Mouse (Mus musculus) heart, embryonic 10.5 days (tissue): ENCODE measurements around the gene Jtb. TPM values are rescaled to one million over a fixed set of nuclear protein-coding genes. Genes with fewer than 3 reads are reported as not detected.

ENCODE experiments used
- DNase-seq: peaks from one replicate; pipeline ENCODE4 v3.0.0-alpha.2; 2017; ENCODE audit warnings: low spot score
- H3K27ac ChIP-seq: fragments of 300-500 bp; sonication (generic); 2 replicates; pipeline ENCODE4 v1.5.1; 2016; ENCODE audit warnings: mild to moderate bottlenecking
- H3K27me3 ChIP-seq: fragments of 300-500 bp; sonication (generic); 2 replicates; pipeline ENCODE4 v1.6.1; 2016; ENCODE audit warnings: mild to moderate bottlenecking; ENCODE audit not compliant: poor library complexity, insufficient read depth, severe bottlenecking
- H3K36me3 ChIP-seq: fragments of 300-500 bp; sonication (generic); 2 replicates; pipeline ENCODE4 v1.6.1; 2016; ENCODE audit warnings: mild to moderate bottlenecking, moderate library complexity
- H3K4me1 ChIP-seq: fragments of 300-500 bp; sonication (generic); 2 replicates; pipeline ENCODE4 v1.6.1; 2016; ENCODE audit warnings: mild to moderate bottlenecking
- H3K4me3 ChIP-seq: fragments of 300-500 bp; sonication (generic); 2 replicates; pipeline ENCODE4 v1.5.1; 2016; ENCODE audit warnings: mild to moderate bottlenecking, moderate library complexity
- H3K9me3 ChIP-seq: fragments of 300-500 bp; sonication (generic); 2 replicates; pipeline ENCODE4 v1.6.1; 2016; ENCODE audit warnings: mild to moderate bottlenecking, moderate library complexity
- WGBS: fragments of 180-500 bp; shearing (Covaris S2); methylation state at CpG from one replicate; pipeline ENCODE4 v1.1.7; 2016; 5-methylcytosine and 5-hydroxymethylcytosine counted together
- polyA plus RNA-seq: library from polyadenylated mRNA; unstranded; fragments of >200 nt; fragmentation: Nextera tagmentation; extraction: Ambion mirVana; gene quantifications from 2 replicates; pipeline ENCODE4 v1.2.1, GENCODE M21; 2016

Jtb gene
- polyA plus RNA-seq, 1 experiment from 2014 or later, result 92.0 TPM

GRCm38 (mm10) chr3:90268971-90269370 lies 37.6 kb downstream of the Jtb start:
- Histone ChIP-seq H3K9me3 (no peaks in the 10 kb centered on the region), H3K4me3 (no peak overlapping the region), H3K4me1 (peaks cover 31% of the 10 kb centered on the region), H3K27me3 (no peaks in the 10 kb centered on the region), H3K36me3 (peaks cover 60% of the 10 kb centered on the region), H3K27ac (no peak overlapping the region)
- no peak for DNase-seq
- WGBS, result 91% methylated on average over 16 of the region's 16 CpGs

GRCm38 (mm10) chr3:90270784-90271183 lies 39.4 kb downstream of the Jtb start:
- H3K4me1 ChIP-seq, result peaks cover 21% of the 10 kb centered on the region
- peak; percentile 71 for DNase-seq
- H3K9me3 ChIP-seq, result no peaks in the 10 kb centered on the region
- no peak overlapping the region for H3K4me3 ChIP-seq
- no peaks in the 10 kb centered on the region for H3K27me3 ChIP-seq
- H3K27ac ChIP-seq, result no peak overlapping the region
- 91% methylated on average over 8 of the region's 8 CpGs for WGBS
- peaks cover 68% of the 10 kb centered on the region for H3K36me3 ChIP-seq

GRCm38 (mm10) chr3:90272170-90272569 lies 40.8 kb downstream of the Jtb start:
- no peaks in the 10 kb centered on the region for H3K27me3 ChIP-seq
- no peak overlapping the region for H3K27ac ChIP-seq
- H3K9me3 ChIP-seq, result no peaks in the 10 kb centered on the region
- H3K36me3 ChIP-seq, result peaks cover 80% of the 10 kb centered on the region
- peak; percentile 71 for DNase-seq
- H3K4me3 ChIP-seq, result no peak overlapping the region
- 63% methylated on average over 9 of the region's 9 CpGs for WGBS
- peaks cover 14% of the 10 kb centered on the region for H3K4me1 ChIP-seq

GRCm38 (mm10) chr3:90273855-90274254 lies 42.5 kb downstream of the Jtb start:
- whole genome bisulfite sequencing, result 91% methylated on average over 22 of the region's 22 CpGs
- H3K4me3 ChIP-seq, result no peak overlapping the region

GRCm38 (mm10) chr3:90275286-90275685 lies 43.9 kb downstream of the Jtb start:
- Histone ChIP-seq H3K4me3 (no peak overlapping the region), H3K4me1 (peaks cover 14% of the 10 kb centered on the region; the same call in 1 of the 2 replicates), H3K36me3 (peaks cover 88% of the 10 kb centered on the region), H3K27ac (no peak overlapping the region), H3K27me3 (no peaks in the 10 kb centered on the region), H3K9me3 (no peaks in the 10 kb centered on the region)
- WGBS, result 89% methylated on average over 11 of the region's 11 CpGs
- peak; percentile 69 for DNase-seq

More at GRCm38 (mm10) chr3:90273855-90274254, 42.5 kb downstream of the Jtb start:
- peaks cover 83% of the 10 kb centered on the region for H3K36me3 ChIP-seq
- no peak overlapping the region for H3K27ac ChIP-seq
- peak; percentile 71 for DNase-seq
- H3K27me3 ChIP-seq, result no peaks in the 10 kb centered on the region
- H3K4me1 ChIP-seq, result peaks cover 14% of the 10 kb centered on the region; the same call in 1 of the 2 replicates
- no peaks in the 10 kb centered on the region for H3K9me3 ChIP-seq

- peak; percentile 71 for DNase-seq
- H3K36me3 ChIP-seq, result peaks cover 80% of the 10 kb centered on the region
- WGBS, result 41% methylated on average over 16 of the region's 16 CpGs
Observed at GRCm38 (mm10) chr3:90276858-90277257, 45.5 kb downstream of the Jtb start.

GRCm38 (mm10) chr3:90277793-90278192 lies 46.4 kb downstream of the Jtb start:
- H3K36me3 ChIP-seq, result peaks cover 70% of the 10 kb centered on the region

More at GRCm38 (mm10) chr3:90276858-90277257, 45.5 kb downstream of the Jtb start:
- H3K4me3 ChIP-seq, result no peak overlapping the region
- H3K9me3 ChIP-seq, result no peaks in the 10 kb centered on the region
- no peak overlapping the region for H3K27ac ChIP-seq
- H3K27me3 ChIP-seq, result no peaks in the 10 kb centered on the region
- peaks cover 14% of the 10 kb centered on the region; the same call in 1 of the 2 replicates for H3K4me1 ChIP-seq

GRCm38 (mm10) chr3:90278211-90278610 lies 46.8 kb downstream of the Jtb start:
- peak; percentile 63 for DNase-seq
- peaks cover 10% of the 10 kb centered on the region; the same call in 1 of the 2 replicates for H3K4me1 ChIP-seq
- no peaks in the 10 kb centered on the region for H3K27me3 ChIP-seq
- peaks cover 69% of the 10 kb centered on the region for H3K36me3 ChIP-seq
- H3K27ac ChIP-seq, result no peak overlapping the region
- no peaks in the 10 kb centered on the region for H3K9me3 ChIP-seq
- no peak overlapping the region for H3K4me3 ChIP-seq
- WGBS, result 87% methylated on average over 10 of the region's 10 CpGs

More at GRCm38 (mm10) chr3:90277793-90278192, 46.4 kb downstream of the Jtb start:
- H3K27ac ChIP-seq, result no peak overlapping the region
- no peaks in the 10 kb centered on the region for H3K9me3 ChIP-seq
- H3K4me1 ChIP-seq, result peaks cover 10% of the 10 kb centered on the region; the same call in 1 of the 2 replicates
- no peak for DNase-seq
- 87% methylated on average over 9 of the region's 9 CpGs for WGBS
- H3K4me3 ChIP-seq, result no peak overlapping the region
- no peaks in the 10 kb centered on the region for H3K27me3 ChIP-seq

GRCm38 (mm10) chr3:90279216-90279615 lies 47.8 kb downstream of the Jtb start:
- WGBS, result 94% methylated on average over 9 of the region's 9 CpGs
- H3K27me3 ChIP-seq, result no peaks in the 10 kb centered on the region
- peaks cover 58% of the 10 kb centered on the region for H3K36me3 ChIP-seq
- peak; percentile 72 for DNase-seq
- no peak overlapping the region for H3K4me3 ChIP-seq
- peaks cover 10% of the 10 kb centered on the region; the same call in 1 of the 2 replicates for H3K4me1 ChIP-seq
- H3K27ac ChIP-seq, result no peak overlapping the region
- H3K9me3 ChIP-seq, result no peaks in the 10 kb centered on the region

- peak; percentile 36 for DNase-seq
- no peak overlapping the region for H3K4me3 ChIP-seq
- no peaks in the 10 kb centered on the region for H3K9me3 ChIP-seq
- H3K27me3 ChIP-seq, result no peaks in the 10 kb centered on the region
- H3K4me1 ChIP-seq, result peaks cover 10% of the 10 kb centered on the region; the same call in 1 of the 2 replicates
- peaks cover 57% of the 10 kb centered on the region for H3K36me3 ChIP-seq
- H3K27ac ChIP-seq, result no peak overlapping the region
- WGBS, result 89% methylated on average over 7 of the region's 7 CpGs
Observed at GRCm38 (mm10) chr3:90279743-90280142, 48.3 kb downstream of the Jtb start.

- no peaks in the 10 kb centered on the region for H3K27me3 ChIP-seq
- H3K4me1 ChIP-seq, result peaks cover 10% of the 10 kb centered on the region; the same call in 1 of the 2 replicates
- no peaks in the 10 kb centered on the region for H3K9me3 ChIP-seq
- no peak overlapping the region for H3K27ac ChIP-seq
- H3K4me3 ChIP-seq, result no peak overlapping the region
- peaks cover 51% of the 10 kb centered on the region for H3K36me3 ChIP-seq
- DNase-seq, result peak; percentile 52
- 88% methylated on average over 9 of the region's 9 CpGs for WGBS
Observed at GRCm38 (mm10) chr3:90280708-90281107, 49.3 kb downstream of the Jtb start.

- no peaks in the 10 kb centered on the region for H3K4me1 ChIP-seq
- H3K27me3 ChIP-seq, result no peaks in the 10 kb centered on the region
- H3K9me3 ChIP-seq, result no peaks in the 10 kb centered on the region
- WGBS, result 93% methylated on average over 2 of the region's 2 CpGs
- DNase-seq, result peak; percentile 54
- H3K36me3 ChIP-seq, result peaks cover 18% of the 10 kb centered on the region
- no peak overlapping the region for H3K27ac ChIP-seq
- no peak overlapping the region for H3K4me3 ChIP-seq
Observed at GRCm38 (mm10) chr3:90284150-90284549, 52.8 kb downstream of the Jtb start.
